Mouse (Mus musculus): ENCODE data around the gene Rab3gap1. TPM values are rescaled to one million over a fixed set of nuclear protein-coding genes. Genes with fewer than 3 reads are reported as not detected.

Rab3gap1 gene
- total and polyA plus RNA-seq, 2 experiments from 2014 or later: 16.7 to 29.5 TPM

DNA sequence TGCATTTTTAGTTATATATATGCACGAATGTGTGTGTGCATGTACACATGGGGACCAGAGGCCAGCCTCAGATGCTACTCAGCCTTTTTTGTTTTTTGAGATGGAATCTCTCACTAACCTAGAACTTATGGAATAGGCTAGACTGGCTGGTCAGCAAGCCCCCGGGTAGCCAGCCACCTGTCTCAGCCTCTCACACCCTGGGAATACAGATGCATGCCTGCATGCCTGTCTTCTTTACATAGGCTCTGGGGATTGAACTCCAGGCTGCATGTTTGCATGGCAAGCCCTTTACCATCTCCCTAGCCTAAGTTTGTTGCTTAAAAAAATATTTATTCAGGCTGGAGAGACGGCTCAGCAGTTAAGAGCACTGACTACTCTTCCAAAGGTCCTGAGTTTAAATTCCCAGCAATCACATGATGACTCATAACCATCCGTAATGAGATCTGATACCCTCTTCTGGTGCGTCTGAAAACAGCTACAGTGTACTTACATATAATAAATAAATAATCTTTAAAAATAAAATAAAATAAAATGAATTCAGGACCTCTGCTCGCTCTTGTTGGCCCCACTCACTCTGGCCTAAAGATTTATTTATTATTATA, 8.7 kb upstream of the Rab3gap1 start:
- H3K36me3 ChIP-seq (ENCODE audit: insufficient read depth, low read length): no peaks in the 10 kb centered on the region
- no peaks in the 10 kb centered on the region for H3K27me3 ChIP-seq (ENCODE audit: insufficient read depth, low read length)
- H3K27ac ChIP-seq (ENCODE audit: low read depth, low read length): no peak overlapping the region
- no peaks in the 10 kb centered on the region for H3K4me1 ChIP-seq (ENCODE audit: insufficient read depth, low read length)
- 80% methylated on average over 6 of the region's 6 CpGs for WGBS
- TF ChIP-seq CTCF (IDR thresholded peaks at IDR 0.05): no peak
- H3K9ac ChIP-seq (replicated peaks; ENCODE audit: low read length, poor library complexity, severe bottlenecking): no peak overlapping the region
- H3K4me2 ChIP-seq (ENCODE audit: low read depth, low read length, poor library complexity, severe bottlenecking): no peak overlapping the region
- no peaks in the 10 kb centered on the region for H3K9me3 ChIP-seq (ENCODE audit: low read length)
- DNase-seq (ENCODE audit: low spot score) (no peak), ATAC-seq (ENCODE audit: low FRiP score) (no peak)
- no peak overlapping the region for H3K4me3 ChIP-seq (ENCODE audit: low read depth, low read length)

DNA sequence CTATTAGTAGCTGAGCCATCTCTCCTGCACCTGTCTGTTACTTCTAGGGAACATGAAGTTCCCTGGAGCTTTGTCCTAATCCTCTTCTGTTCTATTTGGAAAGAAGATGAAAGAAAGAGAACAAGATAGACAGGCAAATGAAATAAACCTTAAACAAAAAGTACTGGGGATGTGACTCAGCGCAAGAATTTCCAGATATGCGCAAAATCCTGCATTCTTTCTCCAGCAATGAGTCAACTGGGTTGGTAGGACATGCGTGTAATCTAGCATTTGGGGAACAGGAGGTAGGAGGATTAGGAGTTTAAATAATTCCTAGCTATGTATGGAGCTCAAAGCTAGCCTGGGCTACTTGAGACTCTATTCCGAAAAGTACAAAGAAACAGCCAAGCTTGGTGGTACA, 8.1 kb upstream of the Rab3gap1 start:
- Histone ChIP-seq H3K9ac (replicated peaks; ENCODE audit: low read length, poor library complexity, severe bottlenecking) (no peak overlapping the region), H3K9me3 (ENCODE audit: low read length) (no peaks in the 10 kb centered on the region), H3K4me2 (ENCODE audit: low read depth, low read length, poor library complexity, severe bottlenecking) (no peak overlapping the region), H3K27ac (ENCODE audit: low read depth, low read length) (no peak overlapping the region), H3K36me3 (ENCODE audit: insufficient read depth, low read length) (no peaks in the 10 kb centered on the region), H3K27me3 (ENCODE audit: insufficient read depth, low read length) (no peaks in the 10 kb centered on the region), H3K4me1 (ENCODE audit: insufficient read depth, low read length) (no peaks in the 10 kb centered on the region), H3K4me3 (ENCODE audit: low read depth, low read length) (no peak overlapping the region)
- TF ChIP-seq CTCF (IDR thresholded peaks at IDR 0.05): no peak
- no peak for DNase-seq (ENCODE audit: low spot score)
- WGBS: 90% methylated on average over 4 of the region's 4 CpGs
- no peak for ATAC-seq (ENCODE audit: low FRiP score)

- no peak overlapping the region for H3K9ac ChIP-seq (replicated peaks; ENCODE audit: low read length, poor library complexity, severe bottlenecking)
- H3K4me2 ChIP-seq (ENCODE audit: low read depth, low read length, poor library complexity, severe bottlenecking): no peak overlapping the region
- H3K27ac ChIP-seq (ENCODE audit: low read depth, low read length): no peak overlapping the region
- H3K4me3 ChIP-seq (ENCODE audit: low read depth, low read length): no peak overlapping the region
- WGBS: 89% methylated on average over 5 of the region's 5 CpGs
- no peak for ATAC-seq (ENCODE audit: low FRiP score)
- no peaks in the 10 kb centered on the region for H3K9me3 ChIP-seq (ENCODE audit: low read length)
- H3K27me3 ChIP-seq (ENCODE audit: insufficient read depth, low read length): no peaks in the 10 kb centered on the region
- no peaks in the 10 kb centered on the region for H3K36me3 ChIP-seq (ENCODE audit: insufficient read depth, low read length)
- no peak for TF ChIP-seq CTCF (IDR thresholded peaks at IDR 0.05)
- no peaks in the 10 kb centered on the region for H3K4me1 ChIP-seq (ENCODE audit: insufficient read depth, low read length)
- no peak for DNase-seq (ENCODE audit: low spot score)
These were observed 6.7 kb upstream of the Rab3gap1 start for GRCm38 (mm10) chr1:127861900-127862299.

DNA sequence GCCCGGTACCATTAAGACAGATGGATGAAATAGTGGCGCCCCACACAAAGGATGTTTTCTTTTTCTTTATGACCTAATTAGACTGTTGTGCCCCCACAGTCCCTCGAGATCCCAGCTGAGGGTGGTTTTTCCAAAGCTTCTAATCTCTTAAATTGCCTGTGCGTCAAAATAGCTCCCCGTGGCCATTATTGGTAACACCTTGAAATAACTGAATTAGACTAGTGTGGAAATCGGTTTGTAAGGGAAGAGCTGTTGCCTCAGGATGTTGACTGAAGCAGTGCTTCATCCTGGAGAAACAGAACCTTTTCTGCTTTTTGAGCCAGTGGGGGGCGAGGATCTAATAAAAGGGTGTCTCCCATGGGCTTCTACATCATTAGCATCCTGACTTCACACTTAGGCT, 4.8 kb upstream of the Rab3gap1 start:
- 34% methylated on average over 7 of the region's 7 CpGs for WGBS
- ATAC-seq (ENCODE audit: low FRiP score): no peak
- TF ChIP-seq CTCF (IDR thresholded peaks at IDR 0.05): peak; percentile 10; the same call in 1 of the 2 replicates

GRCm38 (mm10) chr1:127869276-127869675, 703 bp downstream of the Rab3gap1 start:
- Histone ChIP-seq H3K4me3 (ENCODE audit: low read depth, low read length) (peak overlapping the region; percentile 67), H3K27ac (ENCODE audit: low read depth, low read length) (peak overlapping the region; percentile 83; the same call in 1 of the 2 replicates), H3K36me3 (ENCODE audit: insufficient read depth, low read length) (no peaks in the 10 kb centered on the region), H3K27me3 (ENCODE audit: insufficient read depth, low read length) (no peaks in the 10 kb centered on the region), H3K9me3 (ENCODE audit: low read length) (no peaks in the 10 kb centered on the region), H3K4me1 (ENCODE audit: insufficient read depth, low read length) (peaks cover 5% of the 10 kb centered on the region; the same call in 1 of the 2 replicates), H3K9ac (replicated peaks; ENCODE audit: low read length, poor library complexity, severe bottlenecking) (peak overlapping the region; percentile 68), H3K4me2 (ENCODE audit: low read depth, low read length, poor library complexity, severe bottlenecking) (peak overlapping the region; percentile 68)
- TF ChIP-seq CTCF (IDR thresholded peaks at IDR 0.05): no peak
- WGBS: 44% methylated on average over 8 of the region's 8 CpGs
- no peak; the same call in 1 of the 2 replicates for ATAC-seq (ENCODE audit: low FRiP score)
- DNase-seq (ENCODE audit: low spot score): no peak

More for the DNA sequence above, 4.8 kb upstream of the Rab3gap1 start:
- Histone ChIP-seq H3K4me2 (ENCODE audit: low read depth, low read length, poor library complexity, severe bottlenecking) (no peak overlapping the region), H3K27ac (ENCODE audit: low read depth, low read length) (0 out of 2 replicates have a peak overlapping the region, but pooled peaks have one; percentile 18), H3K27me3 (ENCODE audit: insufficient read depth, low read length) (no peaks in the 10 kb centered on the region), H3K9me3 (ENCODE audit: low read length) (no peaks in the 10 kb centered on the region), H3K36me3 (ENCODE audit: insufficient read depth, low read length) (no peaks in the 10 kb centered on the region), H3K4me3 (ENCODE audit: low read depth, low read length) (no peak overlapping the region), H3K4me1 (ENCODE audit: insufficient read depth, low read length) (no peaks in the 10 kb centered on the region), H3K9ac (replicated peaks; ENCODE audit: low read length, poor library complexity, severe bottlenecking) (no peak overlapping the region)
- peak; percentile 53 for DNase-seq (ENCODE audit: low spot score)

- WGBS: 90% methylated on average over 1 of the region's 1 CpGs
- H3K36me3 ChIP-seq (ENCODE audit: insufficient read depth, low read length): no peaks in the 10 kb centered on the region
- H3K4me1 ChIP-seq (ENCODE audit: insufficient read depth, low read length): no peaks in the 10 kb centered on the region
- H3K27ac ChIP-seq (ENCODE audit: low read depth, low read length): no peak overlapping the region
- no peak overlapping the region for H3K9ac ChIP-seq (replicated peaks; ENCODE audit: low read length, poor library complexity, severe bottlenecking)
- TF ChIP-seq CTCF (IDR thresholded peaks at IDR 0.05): no peak
- no peak overlapping the region for H3K4me2 ChIP-seq (ENCODE audit: low read depth, low read length, poor library complexity, severe bottlenecking)
- no peaks in the 10 kb centered on the region for H3K27me3 ChIP-seq (ENCODE audit: insufficient read depth, low read length)
- no peak overlapping the region for H3K4me3 ChIP-seq (ENCODE audit: low read depth, low read length)
- ATAC-seq (ENCODE audit: low FRiP score): no peak
- no peak for DNase-seq (ENCODE audit: low spot score)
- no peaks in the 10 kb centered on the region for H3K9me3 ChIP-seq (ENCODE audit: low read length)
These were observed 30.8 kb downstream of the Rab3gap1 start for GRCm38 (mm10) chr1:127899401-127899800.

All from midbrain, postnatal 0 days (tissue).